Mouse (Mus musculus): ENCODE data around the gene Gm38119. TPM values are rescaled to one million over a fixed set of nuclear protein-coding genes. Genes with fewer than 3 reads are reported as not detected.
"Not testable (repeated sequence)": the region's sequence is repeated elsewhere in the genome, so short reads cannot be mapped to it uniquely, and the experiment has no call there.

Gene Gm38119
- not detected for total RNA-seq (2021)
- long read RNA-seq, result 0 reads

DNA sequence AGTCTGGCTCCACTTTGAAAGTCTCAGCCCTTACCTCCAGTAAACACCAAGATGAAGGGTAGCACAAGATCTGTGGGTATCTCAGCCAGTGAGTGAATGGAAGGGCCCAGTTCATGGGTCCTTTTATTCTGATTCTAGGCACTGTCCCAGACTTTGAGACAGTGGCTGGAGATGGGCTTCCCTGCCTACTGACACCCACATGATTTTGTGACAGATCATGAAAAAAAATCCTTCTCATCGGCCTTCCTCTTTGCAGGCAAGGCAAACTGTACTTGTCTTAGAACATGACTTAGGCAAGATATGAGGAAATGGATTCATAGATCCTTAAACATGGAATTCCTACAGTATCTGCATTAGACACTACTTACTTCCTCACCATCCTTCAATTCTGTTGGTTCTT lies at the start of gene Gm38119:
Gene Gm38119, minus strand, starts transcription at position 101 of the 400 bp plus-strand sequence.
- DNase-seq (ENCODE audit: low spot score in 2 of 2), result no peak

DNA sequence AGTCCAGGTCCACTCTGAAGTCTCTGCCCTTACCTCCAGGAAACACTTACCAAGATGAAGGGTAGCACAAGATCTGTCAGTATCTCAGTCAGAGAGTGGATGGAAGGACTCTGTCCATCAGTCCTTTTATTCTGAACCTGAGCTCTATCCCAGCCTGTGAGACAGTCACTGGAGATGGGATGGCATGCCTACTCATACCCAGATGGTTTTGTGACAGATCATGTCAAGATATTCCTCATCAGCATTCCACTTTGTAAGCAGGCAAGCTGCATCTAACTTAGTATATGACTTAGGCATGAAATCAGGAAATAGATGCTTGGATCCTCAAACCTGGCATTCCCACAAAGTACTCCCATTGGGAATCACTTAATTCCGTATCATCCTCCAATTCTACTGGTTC lies 39.9 kb upstream of the Gm38119 start, which contains the start of gene Lce1i:
Gene Lce1i, minus strand, starts transcription at position 101 of the 400 bp plus-strand sequence.
- no peak for DNase-seq (ENCODE audit: low spot score in 2 of 2)

DNA sequence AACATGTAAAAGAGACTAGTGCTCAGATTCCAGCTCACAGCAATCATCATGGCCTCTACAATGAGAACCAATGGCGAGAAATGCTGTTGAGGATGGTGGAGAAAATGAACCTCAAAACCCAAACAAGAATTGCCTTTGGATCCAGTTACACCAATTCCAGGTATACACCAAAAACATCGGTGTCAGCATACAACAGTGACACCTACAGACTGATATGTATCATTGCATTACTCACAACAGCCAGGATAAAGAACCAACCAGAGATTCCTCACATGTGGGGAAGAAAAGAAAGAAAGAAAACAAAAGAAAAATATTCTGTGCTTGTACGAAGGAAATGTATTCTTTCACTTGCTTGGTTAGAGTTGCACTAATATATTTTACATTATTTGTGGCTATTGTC lies 32.7 kb upstream of the Gm38119 start:
- DNase-seq (ENCODE audit: low spot score in 2 of 2), result no peak

DNA sequence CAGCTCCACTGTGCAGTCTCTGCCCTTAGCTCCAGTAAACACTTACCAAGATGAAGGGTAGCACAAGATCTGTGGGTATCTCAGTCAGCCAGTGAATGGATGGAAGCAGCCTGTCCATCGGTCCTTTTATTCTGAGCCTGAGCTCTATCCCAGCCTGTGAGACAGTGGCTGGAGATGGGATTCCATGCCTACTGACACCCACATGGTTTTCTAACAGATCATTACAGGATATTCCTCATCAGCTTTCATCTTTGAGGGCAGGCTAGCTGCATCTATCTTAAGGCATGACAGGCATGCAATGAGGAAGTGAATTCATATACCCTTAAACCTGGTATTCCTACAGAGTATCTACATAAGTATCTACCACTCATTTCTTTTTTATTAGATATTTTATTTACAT lies 26.1 kb upstream of the Gm38119 start, which contains the start of gene Lce1h:
Gene Lce1h, minus strand, starts transcription at position 101 of the 400 bp plus-strand sequence.
- DNase-seq (ENCODE audit: low spot score in 2 of 2), result no peak

DNA sequence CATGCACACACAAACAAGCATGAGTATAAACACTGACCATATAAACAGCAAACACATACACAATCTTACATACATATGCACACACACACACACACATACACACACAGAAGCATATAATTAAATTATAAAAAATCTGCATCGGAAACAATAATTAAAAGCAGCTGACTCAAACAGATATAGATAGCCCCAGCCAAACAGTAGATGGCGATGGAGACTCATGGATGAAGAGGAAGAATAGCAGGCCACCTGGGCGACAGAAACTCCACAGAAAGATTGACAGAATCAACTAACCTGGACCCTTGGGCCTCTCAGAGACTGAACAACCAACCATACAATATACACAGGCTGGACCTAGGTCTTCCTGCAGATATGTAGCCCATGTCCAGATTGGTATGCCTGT lies 14.3 kb upstream of the Gm38119 start:
- no peak for DNase-seq (ENCODE audit: low spot score in 2 of 2)

DNA sequence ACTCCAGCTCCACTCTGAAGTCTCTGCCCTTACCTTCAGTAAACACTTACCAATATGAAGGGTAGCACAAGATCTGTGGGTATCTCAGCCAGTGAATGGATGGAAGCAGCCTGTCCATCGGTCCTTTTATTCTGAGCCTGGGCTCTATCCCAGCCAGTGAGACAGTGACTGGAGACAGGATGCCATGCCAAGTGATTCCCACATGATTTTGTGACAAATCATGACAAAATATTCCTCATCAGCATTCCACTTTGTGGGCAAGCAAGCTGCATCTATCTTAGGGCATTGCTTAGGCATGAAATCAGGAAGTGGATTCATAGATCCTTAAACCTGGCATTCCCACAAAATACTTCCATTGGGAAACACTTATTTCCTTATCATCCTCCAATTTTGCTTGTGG lies 13.3 kb upstream of the Gm38119 start, which contains the start of gene Lce1g:
Gene Lce1g, minus strand, starts transcription at position 101 of the 400 bp plus-strand sequence.
- DNase-seq (ENCODE audit: low spot score in 2 of 2), result no peak

DNA sequence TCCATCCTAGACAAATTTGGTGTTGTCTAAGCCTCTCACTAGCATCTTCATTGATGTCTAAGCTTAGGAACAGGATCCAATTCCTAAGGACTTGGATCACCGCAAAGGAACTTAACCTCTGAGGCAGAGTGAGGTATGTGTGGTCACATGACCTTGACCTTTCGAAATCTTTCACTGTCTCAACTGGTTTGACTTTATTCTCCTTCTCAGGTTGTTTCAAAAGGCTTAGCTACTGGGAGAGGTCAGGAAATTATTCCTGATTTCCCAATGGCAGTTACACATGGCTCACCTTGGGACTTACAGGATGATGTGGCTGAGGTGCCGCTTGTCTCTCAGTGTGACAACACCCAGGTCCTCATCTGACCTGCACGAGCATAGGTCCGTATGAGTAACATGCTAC lies 16.3 kb downstream of the Gm38119 start:
- DNase-seq (ENCODE audit: low spot score in 2 of 2), result no peak

DNA sequence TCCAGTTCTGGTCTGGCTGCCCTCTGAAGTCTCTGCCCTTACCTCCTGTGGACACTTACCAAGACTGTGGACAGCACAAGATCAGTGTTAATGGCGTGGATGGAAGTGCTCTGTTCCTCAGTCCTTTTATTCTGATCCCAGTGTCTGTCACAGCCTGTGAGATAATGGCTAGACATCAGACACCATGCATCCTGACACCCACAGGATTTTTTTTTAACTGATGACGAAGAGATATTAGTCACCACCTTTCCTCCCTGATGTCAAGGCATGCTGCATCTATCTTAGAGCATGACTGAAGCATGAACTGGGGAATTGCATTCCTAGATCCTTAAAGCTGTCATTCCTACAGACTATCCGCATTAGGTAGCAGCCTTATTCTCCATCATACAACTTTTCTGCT lies 18.6 kb downstream of the Gm38119 start, which contains the start of gene Lce1f:
Gene Lce1f, minus strand, starts transcription at position 101 of the 400 bp plus-strand sequence.
- no peak for DNase-seq (ENCODE audit: low spot score in 2 of 2)

DNA sequence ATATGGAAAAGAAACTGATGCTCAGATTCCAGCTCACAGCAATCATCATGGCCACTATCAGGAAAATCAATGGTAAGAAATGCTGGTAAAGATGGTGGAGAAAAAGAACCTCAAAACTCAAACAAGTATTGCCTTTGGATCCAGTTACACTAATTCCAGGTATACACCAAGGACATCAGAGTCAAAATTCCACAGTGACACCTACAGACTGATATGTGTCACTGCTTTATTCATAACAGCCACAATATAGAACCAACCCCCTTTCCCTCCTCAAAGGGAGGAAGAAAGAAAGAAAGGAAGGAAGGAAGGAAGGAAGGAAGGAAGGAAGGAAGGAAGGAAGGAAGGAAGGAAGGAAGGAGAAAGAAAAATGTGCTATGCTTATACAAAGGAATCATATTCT lies 23.8 kb downstream of the Gm38119 start:
- DNase-seq (ENCODE audit: low spot score in 2 of 2), result no peak

DNA sequence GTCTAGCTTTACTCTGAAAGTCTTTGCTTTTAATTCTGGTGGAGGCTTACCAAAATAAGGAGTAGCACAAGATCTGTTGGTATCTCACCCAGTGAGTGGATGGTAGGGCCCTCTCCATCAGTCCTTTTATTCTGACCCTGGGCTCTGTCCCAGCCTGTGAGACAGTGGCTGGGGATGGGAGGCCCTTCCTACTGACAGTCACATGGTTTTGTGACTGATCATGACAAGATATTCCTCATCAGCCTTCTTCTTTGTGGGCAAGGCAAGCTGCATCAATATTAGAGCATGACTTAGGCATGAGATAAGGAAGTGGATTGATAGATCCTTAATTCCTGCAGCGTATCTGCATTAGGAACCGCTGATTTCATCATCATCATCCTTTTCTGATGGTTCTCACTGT lies 29.9 kb downstream of the Gm38119 start, which contains the start of gene Lce1e:
Gene Lce1e, minus strand, starts transcription at position 101 of the 400 bp plus-strand sequence.
- no peak for DNase-seq (ENCODE audit: low spot score in 2 of 2)

DNA sequence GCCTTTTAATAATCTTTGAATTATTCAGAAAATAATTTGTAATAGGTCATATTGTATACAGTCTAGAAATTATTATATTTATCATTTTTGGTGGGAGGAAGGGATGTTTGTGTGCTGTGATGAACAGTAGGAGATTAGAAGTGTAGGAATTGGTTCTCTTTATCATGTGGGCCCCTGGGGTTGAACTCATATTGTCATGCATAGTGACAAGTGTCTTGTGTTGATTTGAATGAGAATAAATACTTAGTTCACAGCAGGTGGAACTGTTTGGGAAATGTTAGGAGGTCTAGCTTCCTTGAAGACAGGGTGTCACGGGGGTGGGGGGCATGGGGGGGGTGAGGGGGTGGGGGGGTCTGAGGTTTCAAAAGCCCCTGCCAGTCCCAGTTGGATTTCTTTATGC lies 44.3 kb downstream of the Gm38119 start:
- no peak for DNase-seq (ENCODE audit: low spot score in 2 of 2)

DNA sequence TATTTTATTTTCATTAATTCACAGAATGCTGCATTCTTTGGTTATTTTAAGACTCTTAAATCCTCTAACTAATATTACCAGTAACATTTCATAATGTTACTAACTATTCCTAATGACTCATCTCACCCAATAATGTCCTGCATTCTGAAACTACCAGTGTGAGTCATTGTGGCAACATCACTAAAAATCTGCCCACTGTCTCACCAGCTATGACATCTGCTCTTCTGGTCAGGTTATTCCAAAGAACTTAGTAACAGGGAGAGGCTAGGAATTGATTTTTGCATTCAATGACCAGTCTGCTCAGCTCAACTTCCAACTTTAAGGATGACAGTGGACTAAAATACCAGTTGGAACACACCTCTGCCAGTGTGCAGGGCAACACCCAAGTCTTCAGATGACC lies 47.2 kb downstream of the Gm38119 start:
- DNase-seq (ENCODE audit: low spot score in 2 of 2), result no peak

DNA sequence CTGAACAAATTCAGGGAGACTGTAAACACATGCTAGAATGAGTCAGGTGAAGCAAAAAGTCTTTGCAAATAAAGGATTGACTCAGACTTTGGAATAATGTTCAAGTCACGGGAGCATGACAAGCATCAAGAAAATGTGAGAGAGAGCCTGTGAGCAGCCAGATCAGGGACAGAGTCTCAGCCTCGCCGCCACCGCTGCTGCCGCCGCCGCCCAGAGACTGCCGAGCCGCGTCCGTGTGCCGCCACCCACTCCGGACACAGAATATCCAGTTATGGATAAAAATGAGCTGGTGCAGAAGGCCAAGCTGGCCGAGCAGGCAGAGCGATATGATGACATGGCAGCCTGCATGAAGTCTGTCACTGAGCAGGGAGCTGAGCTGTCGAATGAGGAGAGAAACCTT lies 49.7 kb downstream of the Gm38119 start:
- not testable (repeated sequence) for DNase-seq (ENCODE audit: low spot score in 2 of 2)

Other genes with a start within 250 kb of the Gm38119 start
- gene Sprr4, start 238.6 kb downstream of the Gm38119 start, total RNA-seq (2021), result not detected
- gene 2310046K23Rik, start 204.6 kb downstream of the Gm38119 start, total RNA-seq (2021), result not detected
- gene Ivl, start 165.4 kb downstream of the Gm38119 start, total RNA-seq (2021), result not detected
- not detected for gene Smcp, start 150.1 kb downstream of the Gm38119 start, total RNA-seq (2021)
- not detected for gene 2210017I01Rik, start 131.6 kb downstream of the Gm38119 start, total RNA-seq (2021)
- not detected for gene Lce6a, start 117.4 kb downstream of the Gm38119 start, total RNA-seq (2021)
- gene Lce1a1, start 90.8 kb downstream of the Gm38119 start, total RNA-seq (2021), result not detected
- not detected for gene Lce1b, start 82.2 kb downstream of the Gm38119 start, total RNA-seq (2021)
- gene Lce1a2, start 68.8 kb downstream of the Gm38119 start, total RNA-seq (2021), result not detected
- gene Lce1c, start 59.8 kb downstream of the Gm38119 start, total RNA-seq (2021), result not detected
- not detected for gene Lce1d, start 51.9 kb downstream of the Gm38119 start, total RNA-seq (2021)
- not detected for gene Lce1e, start 30.0 kb downstream of the Gm38119 start, total RNA-seq (2021)
- gene Lce1f, start 18.7 kb downstream of the Gm38119 start, total RNA-seq (2021), result not detected
- not detected for gene Lce1g, start 13.2 kb upstream of the Gm38119 start, total RNA-seq (2021)
- gene Lce1h, start 26.0 kb upstream of the Gm38119 start, total RNA-seq (2021), result not detected
- not detected for gene Lce1i, start 39.8 kb upstream of the Gm38119 start, total RNA-seq (2021)
- not detected for gene Lce1j, start 51.4 kb upstream of the Gm38119 start, total RNA-seq (2021)
- not detected for gene Lce1k, start 68.8 kb upstream of the Gm38119 start, total RNA-seq (2021)
- gene Kprp, start 88.2 kb upstream of the Gm38119 start, total RNA-seq (2021), result not detected
- gene Lce1l, start 112.2 kb upstream of the Gm38119 start, total RNA-seq (2021), result not detected
- not detected for gene 2310050C09Rik, start 131.1 kb upstream of the Gm38119 start, total RNA-seq (2021)
- gene Lce3a, start 187.1 kb upstream of the Gm38119 start, total RNA-seq (2021), result not detected
- not detected for gene Lce3b, start 193.9 kb upstream of the Gm38119 start, total RNA-seq (2021)
- not detected for gene Lce3c, start 205.4 kb upstream of the Gm38119 start, total RNA-seq (2021)
- not detected for gene Lce3d, start 218.3 kb upstream of the Gm38119 start, total RNA-seq (2021)
- gene Lce3e, start 228.0 kb upstream of the Gm38119 start, total RNA-seq (2021), result not detected